Mouse (Mus musculus) lung, embryonic 16.5 days (tissue): ENCODE measurements at regions not wholly inside any gene's neighbourhood (a gene's known extent, or its start where the extent isn't known, plus 50 kb on each side); places are given as distances from the start of the nearest gene placed in this dataset.

Source experiments
- ATAC-seq: fragments of 200-750 bp; cut with Nextera tagmentation; 2 replicates; pipeline ENCODE4 v1.8.0; 2017; ENCODE audit warnings: low read depth, mild to moderate bottlenecking, moderate library complexity
- H3K27ac ChIP-seq: fragments of 300-500 bp; sonication (generic); 2 replicates; pipeline ENCODE4 v1.5.1; 2014; ENCODE audit warnings: mild to moderate bottlenecking, control low read depth, low read length
- H3K27me3 ChIP-seq: fragments of 300-500 bp; sonication (generic); 2 replicates; pipeline ENCODE4 v1.6.1; 2014; ENCODE audit warnings: low read depth, low read length, mixed read lengths; ENCODE audit not compliant: control insufficient read depth, insufficient read depth
- H3K36me3 ChIP-seq: fragments of 300-500 bp; sonication (generic); 2 replicates; pipeline ENCODE4 v1.6.1; 2014; ENCODE audit warnings: low read length; ENCODE audit not compliant: control insufficient read depth, insufficient read depth
- H3K4me1 ChIP-seq: fragments of 300-500 bp; sonication (generic); replicated peaks from 2 replicates; pipeline ENCODE4 v1.6.1; 2014; ENCODE audit warnings: low read length, mixed read lengths; ENCODE audit not compliant: control insufficient read depth, insufficient read depth
- H3K4me2 ChIP-seq: fragments of 300-500 bp; sonication (generic); 2 replicates; pipeline ENCODE4 v1.6.1; 2014; ENCODE audit warnings: low read depth, low read length, control low read depth
- H3K4me3 ChIP-seq: fragments of 300-500 bp; sonication (generic); 2 replicates; pipeline ENCODE4 v1.5.1; 2014; ENCODE audit warnings: mild to moderate bottlenecking, low read length, control low read depth
- H3K9ac ChIP-seq: fragments of 300-500 bp; sonication (generic); 2 replicates; pipeline ENCODE4 v1.6.1; 2014; ENCODE audit warnings: low read length, control low read depth
- H3K9me3 ChIP-seq: fragments of 300-500 bp; sonication (generic); 2 replicates; pipeline ENCODE4 v1.6.1; 2016; ENCODE audit warnings: low read length; ENCODE audit not compliant: control insufficient read depth
- WGBS: fragments of 180-500 bp; shearing (Covaris S2); extraction: QIAGEN DNeasy Blood & Tissue Kit; methylation state at CpG from one replicate; pipeline ENCODE4 v1.1.7; 2014; 5-methylcytosine and 5-hydroxymethylcytosine counted together

GRCm38 (mm10) chr2:34065592-34065991 lies 177.8 kb upstream of the Mvb12b start:
- no peak for ATAC-seq
- 92% methylated on average over 13 of the region's 13 CpGs for WGBS
- H3K4me1 ChIP-seq, result no peaks in the 10 kb centered on the region

GRCm38 (mm10) chr2:34065090-34065489 lies 177.3 kb upstream of the Mvb12b start:
- no peaks in the 10 kb centered on the region for H3K4me1 ChIP-seq
- H3K4me3 ChIP-seq, result no peak overlapping the region
- H3K27ac ChIP-seq, result no peak overlapping the region
- H3K4me2 ChIP-seq, result no peak overlapping the region
- ATAC-seq, result no peak
- no peaks in the 10 kb centered on the region for H3K36me3 ChIP-seq
- no peaks in the 10 kb centered on the region for H3K27me3 ChIP-seq
- H3K9ac ChIP-seq, result no peak overlapping the region
- WGBS, result 33% methylated on average over 10 of the region's 10 CpGs
- H3K9me3 ChIP-seq, result no peaks in the 10 kb centered on the region

More at GRCm38 (mm10) chr2:34065592-34065991, 177.8 kb upstream of the Mvb12b start:
- Histone ChIP-seq H3K27me3 (no peaks in the 10 kb centered on the region), H3K9me3 (no peaks in the 10 kb centered on the region), H3K36me3 (no peaks in the 10 kb centered on the region), H3K4me3 (no peak overlapping the region), H3K27ac (no peak overlapping the region), H3K9ac (no peak overlapping the region), H3K4me2 (no peak overlapping the region)

- Histone ChIP-seq H3K27ac (no peak overlapping the region), H3K4me2 (no peak overlapping the region), H3K36me3 (no peaks in the 10 kb centered on the region), H3K4me1 (no peaks in the 10 kb centered on the region), H3K27me3 (no peaks in the 10 kb centered on the region), H3K9ac (no peak overlapping the region), H3K9me3 (no peaks in the 10 kb centered on the region), H3K4me3 (no peak overlapping the region)
- no peak for ATAC-seq
- WGBS, result 72% methylated on average over 13 of the region's 13 CpGs
Observed at GRCm38 (mm10) chr2:34056552-34056951, 168.8 kb upstream of the Mvb12b start.

GRCm38 (mm10) chr2:34043064-34043463 lies 155.3 kb upstream of the Mvb12b start:
- no peak for ATAC-seq
- Histone ChIP-seq H3K27me3 (no peaks in the 10 kb centered on the region), H3K36me3 (no peaks in the 10 kb centered on the region), H3K4me1 (no peaks in the 10 kb centered on the region; the same call in 1 of the 2 replicates), H3K4me3 (no peak overlapping the region), H3K4me2 (no peak overlapping the region), H3K9ac (no peak overlapping the region), H3K9me3 (no peaks in the 10 kb centered on the region), H3K27ac (no peak overlapping the region)
- 76% methylated on average over 5 of the region's 5 CpGs for WGBS

GRCm38 (mm10) chr2:34042336-34042735 lies 154.6 kb upstream of the Mvb12b start:
- no peak overlapping the region for H3K9ac ChIP-seq
- H3K36me3 ChIP-seq, result no peaks in the 10 kb centered on the region
- no peak overlapping the region for H3K4me2 ChIP-seq
- no peaks in the 10 kb centered on the region for H3K27me3 ChIP-seq
- no peak overlapping the region for H3K27ac ChIP-seq
- ATAC-seq, result no peak
- H3K4me3 ChIP-seq, result no peak overlapping the region
- H3K9me3 ChIP-seq, result no peaks in the 10 kb centered on the region
- WGBS, result 32% methylated on average over 7 of the region's 7 CpGs
- no peaks in the 10 kb centered on the region; the same call in 1 of the 2 replicates for H3K4me1 ChIP-seq

DNA sequence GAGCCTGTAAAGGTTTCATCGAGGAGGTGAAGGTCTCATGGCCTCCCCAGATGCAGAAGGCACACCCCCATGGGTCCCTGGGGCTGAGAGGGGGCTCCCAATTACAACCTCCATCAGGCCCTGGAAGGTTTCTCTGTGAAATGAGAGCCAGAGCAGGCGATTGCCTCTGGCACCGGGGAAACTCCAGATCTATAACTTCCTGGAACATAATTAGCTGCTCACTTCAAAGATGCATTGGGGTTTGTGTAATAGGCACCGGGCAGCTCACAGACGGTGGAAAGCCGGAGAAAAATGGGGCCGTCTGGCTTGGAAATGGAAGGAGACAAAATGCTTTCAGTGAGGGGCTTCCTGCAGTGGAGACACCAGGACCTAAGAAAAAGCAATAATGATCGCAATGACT lies 151.2 kb upstream of the Mvb12b start:
- Histone ChIP-seq H3K27me3 (no peaks in the 10 kb centered on the region), H3K4me1 (no peaks in the 10 kb centered on the region; the same call in 1 of the 2 replicates)
- 48% methylated on average over 8 of the region's 8 CpGs for WGBS

DNA sequence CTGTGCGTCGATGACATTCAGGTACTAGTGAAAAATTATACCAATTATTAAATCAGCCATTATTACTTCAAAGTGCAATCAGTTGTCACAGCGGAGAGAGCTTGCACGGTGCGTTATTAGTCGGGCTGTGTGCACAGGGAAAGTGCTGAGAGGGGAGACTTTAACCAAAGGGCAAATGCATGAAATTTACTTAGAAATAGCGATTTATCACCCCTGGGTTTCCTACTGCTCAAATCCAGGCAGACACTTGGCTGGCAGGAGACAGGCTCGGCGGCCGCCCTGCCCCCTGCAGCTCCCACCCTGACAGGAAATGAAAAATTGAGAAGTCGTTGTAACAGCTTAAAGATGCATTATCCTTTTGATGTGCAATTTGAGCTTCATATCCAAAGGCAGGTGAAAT lies 145.5 kb upstream of the Mvb12b start:
- 39% methylated on average over 11 of the region's 11 CpGs for WGBS
- Histone ChIP-seq H3K36me3 (no peaks in the 10 kb centered on the region), H3K4me2 (no peak overlapping the region), H3K4me1 (peaks cover 13% of the 10 kb centered on the region), H3K27me3 (no peaks in the 10 kb centered on the region), H3K4me3 (no peak overlapping the region), H3K27ac (no peak overlapping the region), H3K9me3 (no peaks in the 10 kb centered on the region), H3K9ac (no peak overlapping the region)
- ATAC-seq, result no peak

More for the DNA sequence above, 151.2 kb upstream of the Mvb12b start:
- no peaks in the 10 kb centered on the region for H3K36me3 ChIP-seq
- no peak overlapping the region for H3K27ac ChIP-seq
- H3K4me3 ChIP-seq, result no peak overlapping the region
- no peak overlapping the region for H3K9ac ChIP-seq
- H3K4me2 ChIP-seq, result no peak overlapping the region
- ATAC-seq, result no peak
- H3K9me3 ChIP-seq, result no peaks in the 10 kb centered on the region

DNA sequence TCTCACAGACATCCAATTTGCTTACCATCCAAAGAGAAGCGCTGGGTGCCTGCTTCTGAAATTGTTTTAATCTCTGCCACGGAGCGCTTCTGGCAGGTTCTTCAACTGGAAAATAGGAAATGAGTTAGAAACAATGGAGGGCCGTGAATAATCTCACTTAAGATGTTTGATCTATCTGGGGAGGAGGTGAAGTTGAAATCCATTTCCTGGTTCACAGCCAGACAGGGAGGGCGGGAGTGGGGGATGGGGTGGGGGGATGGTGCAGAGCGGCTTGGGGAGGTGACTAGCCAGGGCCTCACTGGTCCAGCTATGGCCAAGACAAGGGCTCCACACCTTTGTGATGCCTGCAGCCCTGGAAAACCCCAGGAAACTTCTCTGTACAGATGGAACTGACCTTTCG lies 143.7 kb upstream of the Mvb12b start:
- Histone ChIP-seq H3K36me3 (no peaks in the 10 kb centered on the region), H3K4me2 (peak overlapping the region; percentile 32), H3K27me3 (no peaks in the 10 kb centered on the region), H3K27ac (peak overlapping the region; percentile 72), H3K4me1 (peaks cover 20% of the 10 kb centered on the region), H3K9me3 (no peaks in the 10 kb centered on the region), H3K4me3 (no peak overlapping the region), H3K9ac (no peak overlapping the region)
- WGBS, result 17% methylated on average over 7 of the region's 7 CpGs
- no peak for ATAC-seq

DNA sequence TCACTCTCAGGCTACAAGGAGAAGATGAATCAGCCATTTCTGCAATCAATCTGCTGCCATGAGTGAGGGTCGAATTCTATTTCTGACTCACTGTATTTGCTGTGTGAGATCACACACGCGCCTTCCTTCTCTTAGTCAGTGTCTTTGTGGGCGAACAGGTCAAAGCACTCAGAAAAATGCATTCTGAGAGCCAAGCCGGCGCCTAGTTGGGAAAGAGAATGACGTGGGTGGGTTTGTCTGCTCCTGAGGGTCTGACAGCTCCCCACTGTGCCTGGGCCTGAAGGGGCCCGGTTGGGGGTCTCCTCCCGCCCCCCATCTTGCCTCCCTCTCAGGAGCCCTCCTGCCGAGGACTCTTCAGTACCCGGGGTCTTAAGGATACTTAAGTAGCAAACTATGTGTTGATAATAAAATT lies 143.3 kb upstream of the Mvb12b start:
- Histone ChIP-seq H3K27ac (peak overlapping the region; percentile 72), H3K4me2 (peak overlapping the region; percentile 32), H3K36me3 (no peaks in the 10 kb centered on the region), H3K27me3 (no peaks in the 10 kb centered on the region), H3K4me1 (peaks cover 20% of the 10 kb centered on the region), H3K9ac (no peak overlapping the region), H3K9me3 (no peaks in the 10 kb centered on the region), H3K4me3 (no peak overlapping the region)
- 4% methylated on average over 11 of the region's 11 CpGs for WGBS
- ATAC-seq, result no peak

GRCm38 (mm10) chr2:34027445-34027844 lies 139.7 kb upstream of the Mvb12b start:
- H3K27ac ChIP-seq, result peak overlapping the region; percentile 61
- no peak overlapping the region for H3K4me3 ChIP-seq
- no peaks in the 10 kb centered on the region for H3K36me3 ChIP-seq
- peak; percentile 71 for ATAC-seq
- 0 out of 2 replicates have a peak overlapping the region, but pooled peaks have one; percentile 7 for H3K4me2 ChIP-seq
- peaks cover 20% of the 10 kb centered on the region for H3K4me1 ChIP-seq
- 27% methylated on average over 9 of the region's 9 CpGs for WGBS
- no peaks in the 10 kb centered on the region for H3K27me3 ChIP-seq
- no peaks in the 10 kb centered on the region for H3K9me3 ChIP-seq
- H3K9ac ChIP-seq, result no peak overlapping the region
